In genomic region chr3:86862939-86863311, GRCm38 (mm10) we compare ENCODE assay signal across 8 mouse cellular contexts. TPM values are rescaled to one million over a fixed set of nuclear protein-coding genes. Genes with fewer than 3 reads are reported as not detected.
DNase-seq lines count a peak whose midpoint lies in the region; ATAC-seq and TF ChIP-seq lines count a peak whose summit lies in the region.

No protein-coding gene starts in this region.

- H3K27me3 ChIP-seq in heart, embryonic 13.5 days (replicated peaks): no peaks in the 10 kb centered on the region
- no peaks in the 10 kb centered on the region for H3K27me3 ChIP-seq in forebrain, postnatal 0 days (ENCODE audit: insufficient read depth, low read length)
- H3K27me3 ChIP-seq in midbrain, embryonic 12.5 days: no peaks in the 10 kb centered on the region

- DNase-seq in heart, adult 9 months (ENCODE audit: low spot score in 2 of 2): no peak
- peak; percentile 96 for DNase-seq in R1 (ENCODE audit: low read depth, low spot score)
- peak; percentile 66 for DNase-seq in forebrain, postnatal 0 days
- no peak for DNase-seq in adrenal gland, postnatal 4 days (ENCODE audit: low spot score in 2 of 2)
- no peak for DNase-seq in gastrocnemius, postnatal 36 days

- 0 out of 2 replicates have a peak overlapping the region, but pooled peaks have one; percentile 14 for H3K4me2 ChIP-seq in heart, embryonic 13.5 days
- peak overlapping the region; percentile 30 for H3K4me2 ChIP-seq in forebrain, postnatal 0 days (ENCODE audit: low read depth)
- peak overlapping the region; percentile 36 for H3K4me2 ChIP-seq in midbrain, embryonic 12.5 days (replicated peaks)

- intact Hi-C loops in gastrocnemius, postnatal 36 days (cut with DNase I): no loop called here

- no peak for ATAC-seq in heart, embryonic 13.5 days (ENCODE audit: extremely low read depth, insufficient number of reproducible peaks, low FRiP score, low TSS enrichment)
- ATAC-seq in forebrain, postnatal 0 days: peak; percentile 91
- ATAC-seq in midbrain, embryonic 12.5 days (ENCODE audit: low FRiP score, low read depth): peak; percentile 93
- no peak for ATAC-seq in activated CD4-positive, CD25-positive, alpha-beta regulatory T cell, adult 4 months

- no peak for TF ChIP-seq CTCF in forebrain, postnatal 0 days (IDR thresholded peaks at IDR 0.05; ENCODE audit: low read depth)

- WGBS in heart, embryonic 13.5 days: 27% methylated on average over 3 of the region's 3 CpGs
- WGBS in forebrain, postnatal 0 days: 8% methylated on average over 3 of the region's 3 CpGs
- 8% methylated on average over 3 of the region's 3 CpGs for WGBS in midbrain, embryonic 12.5 days

- H3K4me1 ChIP-seq in heart, embryonic 13.5 days: peaks cover 14% of the 10 kb centered on the region
- peaks cover 14% of the 10 kb centered on the region for H3K4me1 ChIP-seq in forebrain, postnatal 0 days (ENCODE audit: insufficient read depth)
- H3K4me1 ChIP-seq in midbrain, embryonic 12.5 days: peaks cover 40% of the 10 kb centered on the region

- H3K4me3 ChIP-seq in heart, embryonic 13.5 days: no peak overlapping the region
- no peak overlapping the region for H3K4me3 ChIP-seq in forebrain, postnatal 0 days (ENCODE audit: low read depth, low read length)
- H3K4me3 ChIP-seq in midbrain, embryonic 12.5 days: no peak overlapping the region

- H3K9ac ChIP-seq in heart, embryonic 13.5 days: no peak overlapping the region
- H3K9ac ChIP-seq in forebrain, postnatal 0 days: no peak overlapping the region
- no peak overlapping the region; the same call in 1 of the 2 replicates for H3K9ac ChIP-seq in midbrain, embryonic 12.5 days (replicated peaks)

- no peak overlapping the region for H3K27ac ChIP-seq in heart, embryonic 13.5 days (replicated peaks)
- peak overlapping the region; percentile 64 for H3K27ac ChIP-seq in forebrain, postnatal 0 days (ENCODE audit: low read depth, low read length)
- H3K27ac ChIP-seq in midbrain, embryonic 12.5 days (replicated peaks): peak overlapping the region; percentile 60

- H3K36me3 ChIP-seq in heart, embryonic 13.5 days: no peaks in the 10 kb centered on the region
- H3K36me3 ChIP-seq in forebrain, postnatal 0 days (ENCODE audit: insufficient read depth): no peaks in the 10 kb centered on the region
- H3K36me3 ChIP-seq in midbrain, embryonic 12.5 days: no peaks in the 10 kb centered on the region

- no peaks in the 10 kb centered on the region for H3K9me3 ChIP-seq in heart, embryonic 13.5 days
- H3K9me3 ChIP-seq in forebrain, postnatal 0 days (ENCODE audit: low read length): no peaks in the 10 kb centered on the region
- H3K9me3 ChIP-seq in midbrain, embryonic 12.5 days: no peaks in the 10 kb centered on the region

RNA-seq across cellular contexts. Expression of gene Dclk2, which starts 57.7 kb away (rescaled TPM):
- 3.6 and 4.2 TPM in 2 replicates for polyA plus RNA-seq in heart, embryonic 13.5 days (2015; fragmentation: Nextera tagmentation; extraction: Ambion mirVana)
- 141 and 166 TPM in 2 replicates for total RNA-seq in forebrain, postnatal 0 days (2014; rRNA removed)
- 57.1 and 72.4 TPM in 2 replicates for polyA plus RNA-seq in forebrain, postnatal 0 days (2015; fragmentation: Nextera tagmentation; extraction: Ambion mirVana)
- 68.7 and 74.1 TPM in 2 replicates for polyA plus RNA-seq in midbrain, embryonic 12.5 days (2016; fragmentation: Nextera tagmentation; extraction: Ambion mirVana)
- 1 to 10 TPM; 2.5 to 5.0 TPM for polyA plus RNA-seq in activated CD4-positive, CD25-positive, alpha-beta regulatory T cell, adult 4 months (2017; shearing (Covaris generic))
- total RNA-seq in adrenal gland, postnatal 4 days (2021): 10 to 100 TPM; 18.8 to 19.2 TPM
- total RNA-seq in gastrocnemius, postnatal 36 days (2021): under 1 TPM; 0.49 to 0.84 TPM

Comparison
In these comparisons a context has a peak if more than half of its experiments do, and no peak if none do; other contexts are left out.
1. ATAC-seq: peak in forebrain, postnatal 0 days (single experiment) and midbrain, embryonic 12.5 days (single experiment); none in heart, embryonic 13.5 days (single experiment) and activated CD4-positive, CD25-positive, alpha-beta regulatory T cell, adult 4 months (single experiment).
2. DNase-seq: peak in R1 (single experiment) and forebrain, postnatal 0 days (single experiment); none in heart, adult 9 months (0 of 2), adrenal gland, postnatal 4 days (0 of 2) and gastrocnemius, postnatal 36 days (0 of 2).
3. Peak in every context shown above with its lines, with median percentiles within 50 percentile points of each other: H3K4me2 ChIP-seq.